Mouse (Mus musculus) intestine, embryonic 15.5 days (tissue): ENCODE data around the gene Slit1. TPM values are rescaled to one million over a fixed set of nuclear protein-coding genes. Genes with fewer than 3 reads are reported as not detected.

Experiments
- ATAC-seq: fragments of 200-750 bp; cut with Nextera tagmentation; 2 replicates; pipeline ENCODE4 v1.8.0; 2017; ENCODE audit warnings: moderate TSS enrichment, moderate library complexity
- H3K27ac ChIP-seq: fragments of 300-500 bp; sonication (generic); 2 replicates; pipeline ENCODE4 v1.5.1; 2015; ENCODE audit warnings: mild to moderate bottlenecking, inconsistent platforms
- H3K27me3 ChIP-seq: fragments of 300-500 bp; sonication (generic); replicated peaks from 2 replicates; pipeline ENCODE4 v1.6.1; 2015; ENCODE audit warnings: inconsistent platforms
- H3K36me3 ChIP-seq: fragments of 300-500 bp; sonication (generic); 2 replicates; pipeline ENCODE4 v1.6.1; 2015; ENCODE audit warnings: inconsistent platforms
- H3K4me1 ChIP-seq: fragments of 300-500 bp; sonication (generic); replicated peaks from 2 replicates; pipeline ENCODE4 v1.6.1; 2015; ENCODE audit warnings: inconsistent platforms
- H3K4me2 ChIP-seq: fragments of 300-500 bp; sonication (generic); replicated peaks from 2 replicates; pipeline ENCODE4 v1.6.1; 2015; ENCODE audit warnings: mild to moderate bottlenecking, inconsistent platforms
- H3K4me3 ChIP-seq: fragments of 300-500 bp; sonication (generic); replicated peaks from 2 replicates; pipeline ENCODE4 v1.5.1; 2015; ENCODE audit warnings: inconsistent platforms
- H3K9ac ChIP-seq: fragments of 300-500 bp; sonication (generic); 2 replicates; pipeline ENCODE4 v1.6.1; 2015; ENCODE audit warnings: inconsistent platforms
- H3K9me3 ChIP-seq: fragments of 300-500 bp; sonication (generic); 2 replicates; pipeline ENCODE4 v1.6.1; 2016; ENCODE audit warnings: inconsistent platforms
- WGBS: fragments of 180-500 bp; shearing (Covaris S2); methylation state at CpG from one replicate; pipeline ENCODE4 v1.1.7; 2015; 5-methylcytosine and 5-hydroxymethylcytosine counted together
- polyA plus RNA-seq: library from polyadenylated mRNA; unstranded; fragments of >200 nt; fragmentation: Nextera tagmentation; extraction: Ambion mirVana; gene quantifications from 2 replicates; pipeline ENCODE4 v1.2.1, GENCODE M21; 2015

Gene Slit1
- polyA plus RNA-seq, 1 experiment from 2014 or later, result 0.63 TPM

DNA sequence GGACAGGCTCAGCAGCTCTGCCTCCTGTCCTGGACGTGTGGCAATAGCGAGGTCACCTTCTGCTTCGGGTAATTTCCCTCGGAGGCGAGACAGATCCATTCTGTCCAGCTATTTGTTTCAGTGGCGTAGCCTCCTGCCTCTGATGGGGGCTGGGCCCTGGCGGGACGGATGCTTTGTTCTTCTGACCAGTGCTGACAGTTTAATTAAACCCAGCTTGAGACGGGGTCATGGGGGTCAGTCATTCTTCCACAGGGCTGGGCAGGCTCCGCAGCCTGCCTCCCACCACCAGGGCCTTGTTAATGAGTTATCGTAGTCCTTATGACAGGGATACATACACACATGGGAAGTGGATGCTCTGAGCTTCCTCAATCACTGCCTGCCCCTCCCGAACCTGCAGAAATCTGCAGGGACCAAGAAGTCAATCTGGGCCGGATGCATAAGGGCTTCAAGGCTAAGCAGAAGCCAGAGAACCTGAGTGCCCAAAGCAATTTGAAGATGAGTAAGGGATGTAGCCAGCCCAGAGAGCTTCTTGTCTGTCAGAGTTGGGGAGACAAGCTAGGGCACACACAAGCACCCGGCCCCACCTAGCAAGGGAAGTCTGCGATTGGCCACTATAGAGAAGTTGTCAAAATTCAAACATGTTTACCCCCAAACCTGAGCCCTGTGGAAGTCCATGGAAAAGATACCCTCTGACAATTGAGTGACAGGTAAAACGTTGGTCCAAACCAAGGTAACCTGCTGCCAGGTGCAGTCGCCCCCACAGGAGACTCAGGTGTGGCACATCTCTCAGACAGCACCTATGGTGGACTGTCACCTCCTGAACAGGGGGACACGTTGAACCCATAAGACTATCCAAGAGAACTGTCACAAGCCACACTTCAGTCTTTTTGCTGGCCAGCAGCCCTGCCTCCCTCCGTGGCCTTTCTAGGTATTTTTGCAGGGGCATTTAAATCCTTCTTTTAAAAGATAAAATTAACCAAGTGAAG lies 26.9 kb downstream of the Slit1 start:
- Histone ChIP-seq H3K36me3 (no peaks in the 10 kb centered on the region), H3K4me1 (no peaks in the 10 kb centered on the region), H3K27me3 (0 out of 2 replicates have a peak, but pooled peaks cover 5% of the 10 kb centered on the region), H3K4me3 (no peak overlapping the region), H3K9ac (no peak overlapping the region), H3K9me3 (no peaks in the 10 kb centered on the region), H3K4me2 (no peak overlapping the region), H3K27ac (no peak overlapping the region)
- no peak; the same call in 1 of the 2 replicates for ATAC-seq
- WGBS, result 32% methylated on average over 19 of the region's 19 CpGs

DNA sequence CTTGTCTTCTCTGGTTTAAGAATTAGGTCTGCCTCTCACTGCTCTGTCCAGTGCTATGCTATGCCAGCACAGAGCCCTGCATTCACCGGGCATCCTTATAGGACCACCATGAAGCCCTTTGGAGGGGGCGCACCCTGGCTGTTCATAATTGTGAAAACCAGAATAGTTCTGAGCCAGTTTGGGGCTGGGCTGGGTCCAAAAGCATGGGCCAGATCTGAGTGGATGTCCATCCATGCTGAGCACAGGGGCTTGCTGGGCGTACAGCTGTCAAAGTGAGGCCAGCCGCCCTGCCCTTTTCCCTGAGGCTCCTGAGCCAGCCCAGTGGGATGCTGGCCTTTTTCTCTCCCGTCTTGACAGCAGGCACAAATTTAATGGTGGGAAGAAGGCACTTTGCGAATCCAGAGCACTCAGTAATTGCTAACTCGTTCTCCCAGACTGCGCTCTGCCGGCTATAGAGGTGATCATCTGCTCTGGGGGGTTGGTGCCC lies 29.0 kb downstream of the Slit1 start:
- Histone ChIP-seq H3K9ac (no peak overlapping the region), H3K4me1 (no peaks in the 10 kb centered on the region), H3K4me3 (no peak overlapping the region), H3K27ac (no peak overlapping the region), H3K4me2 (no peak overlapping the region), H3K27me3 (0 out of 2 replicates have a peak, but pooled peaks cover 5% of the 10 kb centered on the region), H3K36me3 (no peaks in the 10 kb centered on the region), H3K9me3 (no peaks in the 10 kb centered on the region)
- ATAC-seq, result no peak
- WGBS, result 59% methylated on average over 9 of the region's 9 CpGs

DNA sequence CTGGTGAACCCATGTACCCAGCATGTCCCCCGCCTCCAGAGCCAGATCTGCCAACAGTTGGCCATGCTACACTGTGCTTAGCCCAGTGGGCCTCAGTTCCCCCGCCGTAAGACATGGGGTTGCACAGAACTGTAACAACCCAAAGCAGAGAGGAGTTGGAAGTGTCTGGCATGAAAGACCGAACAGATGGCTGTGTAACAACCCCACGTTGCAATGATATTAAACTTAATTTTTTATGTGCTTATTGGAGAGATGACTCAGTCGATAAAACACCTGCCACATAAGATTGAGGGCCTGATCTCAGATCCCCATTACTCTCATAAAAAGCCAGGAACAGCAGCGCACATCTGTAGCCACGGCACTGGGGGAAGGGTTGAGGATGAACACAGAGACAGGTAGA lies 30.6 kb downstream of the Slit1 start:
- Histone ChIP-seq H3K4me3 (no peak overlapping the region), H3K9me3 (no peaks in the 10 kb centered on the region), H3K9ac (no peak overlapping the region), H3K27ac (no peak overlapping the region), H3K4me1 (no peaks in the 10 kb centered on the region), H3K36me3 (no peaks in the 10 kb centered on the region), H3K4me2 (no peak overlapping the region), H3K27me3 (0 out of 2 replicates have a peak, but pooled peaks cover 5% of the 10 kb centered on the region)
- ATAC-seq, result no peak
- 77% methylated on average over 8 of the region's 8 CpGs for WGBS

DNA sequence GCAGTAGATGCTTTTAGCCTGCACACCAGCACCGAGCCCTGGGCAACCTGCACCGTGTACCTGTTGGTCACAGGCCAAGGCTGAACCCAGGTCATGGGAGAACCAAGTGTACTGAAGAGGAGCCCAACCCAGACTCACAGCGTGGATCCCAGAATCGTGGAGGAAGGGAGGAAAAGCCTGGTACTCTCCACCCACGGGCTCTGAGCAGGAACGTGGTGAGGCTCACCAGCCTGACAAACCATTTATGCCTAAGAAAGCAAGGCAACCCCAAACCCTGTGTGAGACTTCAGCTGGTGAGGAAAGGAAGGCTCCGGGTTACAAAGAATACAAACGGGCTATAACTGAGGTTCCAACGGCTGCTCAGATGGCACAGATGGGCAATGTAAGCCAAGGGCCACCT lies 31.8 kb downstream of the Slit1 start:
- H3K36me3 ChIP-seq, result no peaks in the 10 kb centered on the region
- no peak overlapping the region for H3K4me2 ChIP-seq
- H3K27ac ChIP-seq, result no peak overlapping the region
- no peaks in the 10 kb centered on the region for H3K4me1 ChIP-seq
- WGBS, result 88% methylated on average over 9 of the region's 9 CpGs
- ATAC-seq, result no peak
- H3K27me3 ChIP-seq, result 0 out of 2 replicates have a peak, but pooled peaks cover 2% of the 10 kb centered on the region
- no peak overlapping the region for H3K9ac ChIP-seq
- H3K4me3 ChIP-seq, result no peak overlapping the region
- no peaks in the 10 kb centered on the region for H3K9me3 ChIP-seq

DNA sequence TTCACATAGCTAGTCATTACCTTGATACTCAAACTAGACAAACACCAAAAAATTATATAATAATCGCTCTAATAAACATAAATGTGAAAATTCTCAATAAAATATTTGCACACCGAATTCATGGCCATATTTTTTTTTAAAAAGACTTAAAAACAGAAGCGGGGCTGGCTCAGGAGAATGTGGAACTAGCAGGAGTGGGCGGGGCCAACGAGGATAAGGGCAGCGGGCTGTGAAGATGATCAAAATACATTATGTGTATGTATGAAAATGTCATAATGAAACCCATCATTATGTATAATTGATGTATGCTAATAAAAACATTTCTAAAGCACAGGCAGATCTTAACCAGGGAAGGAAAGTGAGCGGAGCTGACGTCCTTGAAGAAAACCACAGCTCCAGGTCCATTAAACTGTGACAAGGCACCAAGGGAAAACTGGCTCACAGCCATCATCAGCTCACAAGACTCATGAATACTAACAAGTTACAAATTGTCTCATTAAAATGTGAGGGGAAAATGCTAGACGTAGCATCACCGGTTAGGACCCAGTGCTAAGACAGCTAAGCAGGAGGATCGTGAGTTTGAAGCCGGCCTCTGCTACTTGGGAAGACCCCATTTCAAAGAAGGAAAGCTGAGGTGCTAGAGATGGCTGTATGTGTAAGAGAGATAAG lies 33.8 kb downstream of the Slit1 start:
- Histone ChIP-seq H3K36me3 (no peaks in the 10 kb centered on the region), H3K9me3 (no peaks in the 10 kb centered on the region), H3K4me1 (no peaks in the 10 kb centered on the region), H3K27me3 (no peaks in the 10 kb centered on the region), H3K27ac (no peak overlapping the region), H3K4me3 (no peak overlapping the region), H3K4me2 (no peak overlapping the region), H3K9ac (no peak overlapping the region)
- ATAC-seq, result no peak
- WGBS, result 75% methylated on average over 12 of the region's 12 CpGs

DNA sequence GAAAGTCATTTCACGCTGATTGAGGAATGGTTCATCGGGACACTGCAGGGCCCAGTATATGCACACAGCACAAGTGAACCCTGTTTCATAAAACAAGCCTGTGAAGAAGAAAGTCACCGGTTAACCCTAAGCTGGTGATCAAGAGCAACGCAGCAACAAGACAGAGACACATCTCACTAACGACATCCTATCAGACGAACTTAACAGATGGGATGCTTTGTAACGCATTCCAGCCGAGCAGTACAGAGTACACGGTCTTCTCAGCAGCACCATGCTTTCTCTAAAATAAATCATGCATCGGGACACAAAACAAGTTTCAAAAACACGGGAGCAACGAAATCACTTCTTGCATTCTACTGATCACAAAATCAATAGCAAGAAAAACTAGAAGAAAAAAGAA lies 35.6 kb downstream of the Slit1 start:
- no peak overlapping the region for H3K27ac ChIP-seq
- 52% methylated on average over 12 of the region's 12 CpGs for WGBS
- no peak overlapping the region for H3K4me3 ChIP-seq
- no peaks in the 10 kb centered on the region for H3K27me3 ChIP-seq
- no peaks in the 10 kb centered on the region for H3K9me3 ChIP-seq
- no peaks in the 10 kb centered on the region for H3K36me3 ChIP-seq
- no peak overlapping the region for H3K4me2 ChIP-seq
- H3K9ac ChIP-seq, result no peak overlapping the region
- ATAC-seq, result no peak
- H3K4me1 ChIP-seq, result no peaks in the 10 kb centered on the region

DNA sequence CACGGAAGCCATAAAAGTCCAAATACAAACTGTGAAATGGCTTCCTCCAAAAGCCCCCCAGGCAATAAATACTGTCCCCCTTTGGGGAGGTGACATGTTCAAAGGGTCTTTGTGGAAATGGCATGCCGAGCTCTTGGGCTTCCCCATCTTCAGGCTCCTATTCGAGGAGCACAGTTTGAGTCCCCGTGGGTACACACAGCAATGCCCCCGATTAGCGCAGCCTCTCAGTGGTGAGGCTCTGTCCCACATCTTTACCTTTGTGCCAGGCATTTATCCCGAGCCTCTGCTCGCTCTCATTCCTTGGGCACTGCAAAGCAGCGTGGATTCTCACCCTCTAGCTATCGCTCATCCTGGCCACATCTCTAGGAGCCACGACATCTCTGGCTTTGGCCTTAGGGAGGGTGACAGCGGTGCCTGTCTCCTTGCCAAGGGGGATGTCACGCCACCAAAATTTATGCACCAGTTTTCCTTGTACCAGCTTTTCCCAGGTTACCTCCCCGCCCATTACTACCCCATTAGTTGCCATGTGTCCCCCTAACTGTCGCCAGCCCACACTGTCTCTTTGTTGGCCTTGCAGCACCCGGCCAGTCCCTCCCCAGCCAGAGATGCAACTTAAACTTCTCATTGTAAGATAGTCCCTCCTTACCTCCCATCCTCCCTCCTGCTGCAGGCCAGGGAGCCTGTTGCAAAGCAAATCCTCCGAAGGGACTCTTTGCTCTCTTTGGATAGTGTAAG lies 37.2 kb downstream of the Slit1 start:
- ATAC-seq, result no peak
- Histone ChIP-seq H3K36me3 (no peaks in the 10 kb centered on the region), H3K4me1 (no peaks in the 10 kb centered on the region), H3K27me3 (no peaks in the 10 kb centered on the region), H3K4me2 (no peak overlapping the region), H3K27ac (no peak overlapping the region), H3K4me3 (no peak overlapping the region), H3K9ac (no peak overlapping the region), H3K9me3 (no peaks in the 10 kb centered on the region)
- 71% methylated on average over 17 of the region's 17 CpGs for WGBS

DNA sequence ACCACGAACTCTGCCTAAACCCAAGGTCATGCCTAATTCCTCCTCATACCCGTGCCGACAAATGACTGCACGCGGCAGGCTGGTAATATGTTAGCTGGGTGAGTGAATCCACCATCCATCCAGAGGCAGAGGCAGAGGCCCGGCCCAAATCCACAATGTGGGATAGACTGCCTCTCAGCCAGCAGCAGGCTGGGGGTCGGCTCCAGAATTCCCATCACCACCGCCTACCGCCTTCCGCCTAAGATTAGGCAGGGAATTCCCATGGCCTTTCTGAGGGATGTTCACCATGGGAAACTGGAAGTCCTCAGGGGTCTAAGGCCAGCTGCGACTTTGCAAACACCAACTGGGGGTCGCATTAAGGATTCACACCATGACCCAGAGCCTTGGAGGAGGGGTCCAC lies 38.0 kb downstream of the Slit1 start:
- no peaks in the 10 kb centered on the region for H3K27me3 ChIP-seq
- no peaks in the 10 kb centered on the region for H3K36me3 ChIP-seq
- 47% methylated on average over 12 of the region's 12 CpGs for WGBS
- no peak overlapping the region for H3K27ac ChIP-seq
- ATAC-seq, result no peak
- no peak overlapping the region for H3K9ac ChIP-seq
- H3K4me1 ChIP-seq, result no peaks in the 10 kb centered on the region
- H3K9me3 ChIP-seq, result no peaks in the 10 kb centered on the region
- no peak overlapping the region for H3K4me3 ChIP-seq
- no peak overlapping the region for H3K4me2 ChIP-seq

DNA sequence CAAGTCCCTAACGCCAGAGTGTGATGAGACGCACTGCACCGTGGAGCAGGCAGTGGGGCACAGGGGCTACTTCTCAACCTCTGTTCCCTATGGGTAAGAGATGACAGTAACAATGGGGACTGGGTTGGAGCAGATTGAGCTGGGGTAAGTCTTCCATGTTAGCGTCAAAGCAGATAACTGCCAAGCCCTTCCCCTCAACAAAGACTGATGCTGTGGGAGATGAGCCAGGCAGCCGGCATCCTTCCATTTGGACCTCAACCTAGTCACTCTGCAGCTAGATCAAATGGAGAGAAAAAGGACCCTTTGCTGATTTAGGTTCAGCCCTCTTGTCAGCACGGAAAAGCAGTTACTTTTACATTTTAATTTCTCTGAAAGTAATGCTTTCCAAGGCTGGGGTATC lies 40.8 kb downstream of the Slit1 start:
- H3K27me3 ChIP-seq, result no peaks in the 10 kb centered on the region
- ATAC-seq, result no peak
- no peak overlapping the region for H3K4me2 ChIP-seq
- H3K36me3 ChIP-seq, result no peaks in the 10 kb centered on the region
- no peak overlapping the region for H3K4me3 ChIP-seq
- WGBS, result 73% methylated on average over 6 of the region's 6 CpGs
- H3K9ac ChIP-seq, result no peak overlapping the region
- no peaks in the 10 kb centered on the region for H3K9me3 ChIP-seq
- no peaks in the 10 kb centered on the region for H3K4me1 ChIP-seq
- no peak overlapping the region for H3K27ac ChIP-seq

DNA sequence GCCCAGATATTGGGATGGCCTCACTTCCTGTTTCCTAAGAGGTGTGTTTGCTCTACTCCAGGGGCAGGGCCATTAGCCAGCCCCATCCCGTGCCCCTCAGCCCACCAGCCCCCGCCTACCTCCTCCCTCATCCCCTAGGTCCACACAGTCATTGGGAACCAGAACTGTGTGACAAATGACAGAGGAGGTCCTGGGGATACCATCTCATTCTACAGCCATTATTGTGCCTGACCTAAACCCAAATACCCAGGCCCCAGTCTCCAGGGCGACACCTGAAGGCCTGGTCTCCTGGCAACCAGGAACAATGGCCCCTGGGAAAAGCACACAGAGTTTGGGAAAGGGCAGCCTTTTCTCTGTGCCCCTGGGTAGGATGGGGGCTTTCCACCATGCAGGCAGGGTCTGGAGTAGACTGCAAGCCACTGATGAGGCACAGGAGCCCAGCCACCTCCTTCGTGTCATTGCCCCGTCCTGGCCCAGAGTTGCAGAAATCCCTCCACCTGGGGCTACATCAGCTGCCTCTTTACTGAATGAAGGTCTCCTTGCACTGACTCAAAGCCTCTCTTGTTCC lies 44.5 kb downstream of the Slit1 start:
- Histone ChIP-seq H3K4me2 (no peak overlapping the region), H3K27me3 (no peaks in the 10 kb centered on the region), H3K9me3 (no peaks in the 10 kb centered on the region), H3K4me3 (no peak overlapping the region), H3K9ac (no peak overlapping the region), H3K36me3 (no peaks in the 10 kb centered on the region), H3K27ac (no peak overlapping the region), H3K4me1 (0 out of 2 replicates have a peak, but pooled peaks cover 2% of the 10 kb centered on the region)
- no peak for ATAC-seq
- 54% methylated on average over 5 of the region's 5 CpGs for WGBS

DNA sequence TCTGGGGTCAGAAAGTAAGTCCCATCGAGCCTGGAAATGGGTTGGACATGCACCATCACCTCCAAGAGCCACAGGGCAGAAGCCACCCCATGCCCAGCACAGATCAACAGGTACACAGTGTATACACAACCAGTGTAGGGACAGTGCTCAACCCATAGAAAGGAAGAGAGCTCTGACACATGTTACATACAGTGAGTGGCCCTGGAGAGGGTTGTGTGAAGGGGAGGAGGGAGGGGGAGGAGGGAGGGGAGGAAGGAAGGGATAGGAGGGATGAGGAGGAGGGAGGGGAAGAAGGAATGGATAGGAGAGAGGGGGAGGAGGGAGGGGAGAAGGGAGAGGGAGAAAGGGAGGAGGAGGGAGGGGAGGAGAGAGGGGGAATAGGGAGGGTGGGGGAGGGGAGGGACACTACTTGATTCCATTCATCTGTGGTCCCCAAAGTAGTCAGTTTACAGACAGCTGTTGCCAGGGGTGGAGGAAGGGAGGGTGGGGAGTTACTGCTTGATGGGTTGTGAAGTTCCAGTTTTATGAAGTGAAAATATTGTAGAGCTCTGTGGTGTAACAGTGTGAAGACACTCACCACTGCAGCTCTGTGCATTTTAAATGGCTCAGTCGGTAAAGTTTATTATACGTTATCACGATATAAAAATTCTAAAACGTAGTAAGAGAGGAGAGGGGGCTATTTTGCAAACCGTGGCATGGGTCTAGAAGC lies 45.5 kb downstream of the Slit1 start:
- ATAC-seq, result no peak; the same call in 1 of the 2 replicates
- Histone ChIP-seq H3K27ac (no peak overlapping the region), H3K36me3 (no peaks in the 10 kb centered on the region), H3K27me3 (no peaks in the 10 kb centered on the region), H3K4me3 (no peak overlapping the region), H3K4me2 (no peak overlapping the region), H3K4me1 (0 out of 2 replicates have a peak, but pooled peaks cover 2% of the 10 kb centered on the region), H3K9me3 (no peaks in the 10 kb centered on the region), H3K9ac (no peak overlapping the region)
- 73% methylated on average over 6 of the region's 6 CpGs for WGBS
